Mouse (Mus musculus): ENCODE measurements at regions not wholly inside any gene's neighbourhood (a gene's known extent, or its start where the extent isn't known, plus 50 kb on each side); places are given as distances from the start of the nearest gene placed in this dataset.

DNA sequence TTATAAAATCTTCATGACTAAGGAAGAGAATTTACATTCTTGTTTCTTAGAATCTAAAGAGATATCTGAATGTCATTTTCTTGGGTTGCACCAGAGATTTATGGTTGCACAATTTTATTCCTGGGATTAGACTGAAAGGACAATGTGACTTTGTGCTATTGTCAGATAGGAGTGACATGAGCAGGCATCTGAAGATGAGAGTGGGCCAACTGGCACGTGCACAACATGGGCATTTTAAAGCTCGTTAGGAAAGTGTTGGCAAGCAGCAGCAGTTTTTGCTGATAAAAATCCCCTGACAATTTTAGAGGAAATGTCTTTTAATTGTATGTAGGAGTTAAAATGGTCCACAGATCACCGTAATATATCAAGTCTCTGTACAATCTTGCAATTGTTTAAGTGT lies 178.9 kb upstream of the Tecrl start:
- in situ Hi-C loops (cut with MboI, MseI): loop anchor here (10.0 kb wide), 1 partner anchor 1251 kb away; no protein-coding TSS in a partner anchor

DNA sequence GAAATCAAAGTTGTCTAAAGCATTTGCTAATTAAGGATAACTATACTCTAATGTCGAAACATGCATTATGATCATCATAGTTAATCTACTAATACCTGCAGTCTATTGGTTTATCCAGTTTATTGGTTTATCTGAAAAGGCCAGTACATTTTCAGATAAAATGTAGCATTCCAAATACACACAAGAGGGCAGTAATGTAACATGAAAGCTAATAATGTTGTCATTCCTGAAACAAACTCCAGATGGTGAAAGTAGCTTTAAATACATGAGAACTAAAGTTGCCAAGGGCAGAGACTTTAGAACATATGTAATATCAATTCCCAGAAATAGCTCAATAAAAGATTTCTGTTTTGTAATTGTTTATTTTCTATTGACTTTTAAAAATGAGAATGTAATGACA lies 163.7 kb upstream of the Tecrl start:
- in situ Hi-C loops (cut with MboI, MseI): no loop called here

DNA sequence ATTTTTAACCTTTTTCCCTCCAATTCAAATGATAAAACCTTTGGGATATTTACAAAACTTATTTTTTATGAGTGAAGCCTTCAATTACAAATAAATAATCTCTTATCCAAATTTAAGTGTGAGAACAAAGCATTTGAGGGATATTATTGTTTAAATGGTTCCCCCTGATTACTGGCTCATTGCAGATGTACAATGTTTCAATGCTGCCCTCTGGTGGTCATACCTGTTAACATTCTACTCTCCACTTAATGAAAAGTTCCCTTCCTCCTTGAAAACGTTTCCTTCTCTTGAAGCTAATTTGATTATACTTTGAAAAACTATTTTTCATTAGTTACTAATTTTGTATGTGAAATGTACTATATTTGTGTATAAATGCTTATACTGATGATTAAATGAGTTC lies 129.1 kb upstream of the Tecrl start:
- in situ Hi-C loops (cut with MboI, MseI): no loop called here

DNA sequence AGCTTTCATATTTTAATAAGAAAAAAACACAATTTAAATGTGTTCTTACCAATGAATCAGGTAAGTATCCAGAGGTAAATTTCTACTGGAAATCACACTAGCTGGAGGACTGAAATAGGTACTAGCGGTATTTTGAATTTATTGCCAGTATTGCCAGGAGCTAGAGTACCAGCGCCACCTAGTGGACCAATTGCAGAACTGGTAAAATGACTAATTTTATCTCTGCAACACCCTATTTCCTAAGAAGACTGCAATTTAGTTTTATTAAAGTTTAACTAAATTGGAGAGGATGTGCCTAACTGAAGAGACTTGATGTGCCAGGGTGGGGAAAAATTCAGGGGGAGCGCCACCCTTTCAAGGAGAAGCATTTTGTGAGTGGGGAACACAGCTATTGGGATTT lies 85.3 kb upstream of the Tecrl start:
- in situ Hi-C loops (cut with MboI, MseI): no loop called here

DNA sequence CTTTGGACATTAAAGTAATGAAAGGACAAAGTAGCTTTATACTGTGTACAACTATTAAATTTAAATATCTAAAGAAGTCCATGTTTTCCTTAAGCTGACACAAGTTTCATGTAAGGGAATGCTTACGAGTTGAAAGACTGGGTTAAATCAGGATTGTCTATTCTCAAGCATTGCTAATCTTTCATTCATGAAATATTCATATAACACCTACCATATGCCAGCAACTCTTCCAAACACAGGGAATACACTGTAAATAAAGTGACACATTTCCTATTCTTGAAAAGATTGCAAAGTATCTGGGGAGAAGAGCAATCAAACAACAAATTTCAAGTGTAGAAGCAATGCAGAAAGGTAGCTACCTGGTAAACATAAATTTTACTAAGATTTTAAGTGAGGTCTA lies 81.5 kb upstream of the Tecrl start:
- in situ Hi-C loops (cut with MboI, MseI): no loop called here

DNA sequence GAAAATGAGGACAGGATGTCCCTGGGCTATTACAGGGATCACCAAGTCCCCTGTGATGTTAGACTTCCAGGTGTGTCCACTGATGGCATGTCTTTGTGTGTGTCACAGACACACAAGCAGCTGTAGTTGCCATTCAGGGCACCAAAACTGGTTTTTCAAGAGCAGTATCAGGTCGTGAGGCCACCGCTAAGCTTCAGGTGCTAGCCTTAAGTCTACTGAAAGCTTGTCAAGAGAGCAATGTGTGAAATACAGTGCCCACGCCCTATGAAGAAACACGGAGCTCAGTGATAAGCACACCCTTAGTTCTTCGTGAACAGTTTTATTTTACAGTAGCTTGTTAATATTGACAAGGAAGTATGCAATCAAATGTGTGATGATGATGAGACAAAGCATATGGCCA lies 66.7 kb upstream of the Tecrl start:
- in situ Hi-C loops (cut with MboI, MseI): no loop called here

DNA sequence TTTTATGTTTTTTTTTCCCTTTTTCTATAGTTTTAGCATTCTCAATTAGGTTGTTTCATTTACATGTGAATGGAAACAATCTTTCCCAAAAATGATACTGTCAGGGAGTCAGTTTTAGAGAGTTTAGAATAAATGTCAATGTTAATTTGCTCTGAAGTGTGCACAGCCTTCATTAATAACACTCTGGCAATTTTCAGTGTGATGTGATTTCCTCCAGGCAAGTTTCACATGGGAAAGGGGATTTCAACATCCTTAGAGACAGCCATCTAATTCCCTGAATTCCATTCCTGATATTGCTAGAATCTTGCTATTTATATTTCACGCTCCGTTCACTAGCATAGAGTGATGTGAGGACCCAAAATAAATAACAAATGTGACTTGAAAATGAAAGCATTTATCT lies 55.2 kb upstream of the Tecrl start:
- in situ Hi-C loops (cut with MboI, MseI): no loop called here

DNA sequence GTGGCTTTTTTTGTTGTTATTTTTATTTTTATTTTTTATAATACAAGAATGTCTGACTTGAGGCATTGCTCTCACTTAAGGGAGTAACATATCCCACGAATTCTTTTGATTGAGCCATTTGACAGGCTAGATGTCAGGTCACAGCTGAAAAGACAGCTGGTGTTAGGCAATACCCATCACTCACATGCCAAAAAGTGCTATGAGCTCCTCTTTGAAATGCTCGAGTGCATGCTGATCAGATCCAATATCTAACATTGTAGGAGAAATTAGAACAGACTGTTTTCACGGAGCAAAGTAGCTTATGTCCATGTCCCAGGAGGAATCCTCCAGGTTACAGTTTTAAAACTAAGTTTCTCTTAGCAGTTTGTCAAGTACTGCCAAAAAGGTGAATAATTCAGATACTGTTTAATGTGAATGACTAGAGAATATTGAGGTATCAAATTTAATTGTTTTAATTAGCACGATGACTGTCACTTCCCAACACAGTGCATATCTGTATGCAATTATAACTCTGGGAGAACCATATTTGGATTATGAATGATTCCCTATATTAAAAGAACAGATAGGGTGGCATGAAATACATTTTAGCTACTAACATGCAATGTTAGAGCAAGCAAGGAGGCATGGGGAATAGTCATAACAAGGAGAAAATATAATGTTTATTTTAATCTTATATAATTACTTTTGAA lies 50.4 kb upstream of the Tecrl start:
- in situ Hi-C loops (cut with MboI, MseI): no loop called here
